Mouse (Mus musculus) stomach, adult 2 months (tissue): ENCODE data around the gene Wfdc15b. TPM values are rescaled to one million over a fixed set of nuclear protein-coding genes. Genes with fewer than 3 reads are reported as not detected.

Experiments used
- polyA plus RNA-seq: library from polyadenylated mRNA; depleted of rRNA; stranded (reverse); fragments of >200 nt; gene quantifications from 2 replicates; pipeline ENCODE4 v1.2.3, GENCODE M21; 2012; rRNA removed

Wfdc15b gene
- 1.7 TPM in 1 of 2 replicates, not detected in the other for polyA plus RNA-seq

GRCm38 (mm10) chr2:164221522-164221921, at the start of gene Wfdc15b:
Gene Wfdc15b, minus strand, starts transcription at chr2:164221660.

DNA sequence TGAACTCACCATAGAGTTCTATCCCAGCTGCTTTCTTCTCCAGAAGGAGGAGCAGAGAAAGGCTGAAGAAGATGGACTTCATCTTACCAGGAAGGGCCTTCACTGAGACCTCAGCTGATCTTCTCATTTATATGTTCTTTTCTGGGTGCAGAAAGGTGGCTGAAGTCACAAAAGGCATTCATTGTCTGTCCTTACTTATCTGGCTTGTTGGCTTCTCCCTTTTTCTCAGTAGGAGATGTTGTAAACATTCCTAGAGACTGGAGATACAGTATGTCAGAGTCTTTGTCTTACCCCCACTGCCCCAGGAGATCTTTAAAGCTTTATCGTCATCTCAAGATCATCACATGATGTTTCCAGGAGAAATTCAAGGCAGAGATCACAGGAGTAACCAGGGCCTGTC, 35.1 kb upstream of the Wfdc15b start, which contains the start of gene Svs3b:
TSS of gene Svs3b (minus strand) at position 101 of the 400 bp plus-strand sequence.

GRCm38 (mm10) chr2:164238366-164238765, 16.9 kb upstream of the Wfdc15b start, which contains the start of gene Svs2:
Gene Svs2, minus strand, starts transcription at chr2:164238466.

GRCm38 (mm10) chr2:164199626-164200327, 21.7 kb downstream of the Wfdc15b start, which contains the start of gene Wfdc15a:
Gene Wfdc15a, minus strand, starts transcription at chr2:164200130.

DNA sequence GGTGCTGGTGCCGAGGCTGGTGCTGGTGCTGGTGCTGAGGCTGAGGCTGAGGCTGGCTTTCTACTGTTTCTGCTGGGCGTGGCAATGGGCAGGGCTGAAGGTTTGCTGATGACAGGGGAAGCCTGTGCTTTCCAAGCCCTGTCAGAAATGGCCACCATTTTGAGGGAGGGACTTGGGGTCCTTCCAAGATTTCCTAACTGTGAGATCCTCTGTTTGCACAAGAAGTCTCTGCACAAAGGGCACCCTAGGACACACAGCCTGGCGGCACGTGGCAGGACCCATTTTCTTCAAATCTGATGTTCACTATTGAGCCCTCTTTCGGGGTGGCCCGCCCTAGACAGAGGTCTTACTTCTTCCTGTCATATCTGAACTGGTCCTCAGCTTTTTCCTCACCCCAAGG, 30.9 kb downstream of the Wfdc15b start, which contains the start of gene Wfdc12:
TSS of gene Wfdc12 (minus strand) at position 33 of the 400 bp plus-strand sequence.

GRCm38 (mm10) chr2:164182692-164183255, 38.7 kb downstream of the Wfdc15b start, which contains the start of gene Wfdc5:
Gene Wfdc5, minus strand, starts transcription at chr2:164182742.

DNA sequence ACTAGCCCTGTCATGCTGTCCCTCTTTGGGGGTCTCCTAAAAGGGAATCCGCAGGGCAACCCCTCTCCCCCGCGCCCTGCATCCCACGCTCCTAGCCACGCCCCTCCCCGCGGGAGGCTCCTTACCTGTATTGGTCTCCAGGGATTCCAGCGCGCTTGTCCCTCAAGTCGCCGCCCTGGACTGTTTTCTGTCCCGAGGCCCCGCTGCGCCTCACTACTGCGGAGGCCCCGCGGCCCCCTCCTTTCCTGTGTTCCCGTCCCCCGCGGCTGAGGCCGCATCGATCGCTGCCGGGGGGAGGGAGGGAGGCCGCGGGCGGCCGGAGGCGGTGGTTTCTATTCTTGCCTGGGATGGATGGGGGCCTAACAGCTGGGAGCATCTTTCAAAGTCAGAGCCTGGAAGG, 50.6 kb downstream of the Wfdc15b start, which contains the start of gene Kcns1:
TSS of gene Kcns1 (minus strand) at position 212 of the 400 bp plus-strand sequence.

Other genes with a start within 250 kb of the Wfdc15b start
- 23.0 and 23.8 TPM in 2 replicates for gene Ywhab, start 226.7 kb downstream of the Wfdc15b start, polyA plus RNA-seq
- 0.06 and 0.25 TPM in 2 replicates for gene Pabpc1l, start 196.2 kb downstream of the Wfdc15b start, polyA plus RNA-seq
- 3.3 and 3.8 TPM in 2 replicates for gene Stk4, start 151.3 kb downstream of the Wfdc15b start, polyA plus RNA-seq
- 24.2 and 26.3 TPM in 2 replicates for gene Tomm34, start 150.5 kb downstream of the Wfdc15b start, polyA plus RNA-seq
- gene Kcns1, start 50.5 kb downstream of the Wfdc15b start, polyA plus RNA-seq, result 0.08 and 0.40 TPM in 2 replicates
- gene Wfdc5, start 38.9 kb downstream of the Wfdc15b start, polyA plus RNA-seq, result 10.8 and 14.8 TPM in 2 replicates
- 2.2 and 4.7 TPM in 2 replicates for gene Wfdc12, start 31.1 kb downstream of the Wfdc15b start, polyA plus RNA-seq
- gene Wfdc15a, start 21.5 kb downstream of the Wfdc15b start, polyA plus RNA-seq, result not detected in 2 replicates
- not detected in 2 replicates for gene Svs2, start 16.8 kb upstream of the Wfdc15b start, polyA plus RNA-seq
- not detected in 2 replicates for gene Svs3b, start 35.0 kb upstream of the Wfdc15b start, polyA plus RNA-seq
- gene Svs4, start 56.8 kb upstream of the Wfdc15b start, polyA plus RNA-seq, result not detected in 2 replicates
- gene Svs3a, start 67.6 kb upstream of the Wfdc15b start, polyA plus RNA-seq, result not detected in 2 replicates
- gene Svs6, start 95.1 kb upstream of the Wfdc15b start, polyA plus RNA-seq, result not detected in 2 replicates
- gene Svs5, start 111.1 kb upstream of the Wfdc15b start, polyA plus RNA-seq, result not detected in 2 replicates
- gene Slpi, start 167.4 kb upstream of the Wfdc15b start, polyA plus RNA-seq, result 82.6 and 153 TPM in 2 replicates
- gene Rbpjl, start 181.5 kb upstream of the Wfdc15b start, polyA plus RNA-seq, result 3.5 and 6.9 TPM in 2 replicates
- gene Matn4, start 183.5 kb upstream of the Wfdc15b start, polyA plus RNA-seq, result 0.78 and 1.2 TPM in 2 replicates
- 34.9 and 37.0 TPM in 2 replicates for gene Sdc4, start 222.2 kb upstream of the Wfdc15b start, polyA plus RNA-seq
- gene Sys1, start 235.3 kb upstream of the Wfdc15b start, polyA plus RNA-seq, result 71.4 and 132 TPM in 2 replicates
- 31.3 and 46.5 TPM in 2 replicates for gene Gm20458, start 239.3 kb upstream of the Wfdc15b start, polyA plus RNA-seq